Mouse (Mus musculus): ENCODE data around the gene Epm2a. TPM values are rescaled to one million over a fixed set of nuclear protein-coding genes. Genes with fewer than 3 reads are reported as not detected.
"Not testable (repeated sequence)": the region's sequence is repeated elsewhere in the genome, so short reads cannot be mapped to it uniquely, and the experiment has no call there.

Gene Epm2a
- total RNA-seq (2017), result 0.35 and 0.37 TPM in 2 replicates

GRCm38 (mm10) chr10:11343205-11344141 lies at the start of gene Epm2a:
TSS of gene Epm2a (plus strand) at chr10:11343404.
- peak; percentile 58 for ATAC-seq (ENCODE audit: extremely low read depth, insufficient number of reproducible peaks, low FRiP score, poor library complexity, severe bottlenecking)

GRCm38 (mm10) chr10:11298418-11298817 lies 44.8 kb upstream of the Epm2a start:
- ATAC-seq (ENCODE audit: extremely low read depth, insufficient number of reproducible peaks, low FRiP score, poor library complexity, severe bottlenecking), result no peak

- ATAC-seq (ENCODE audit: extremely low read depth, insufficient number of reproducible peaks, low FRiP score, poor library complexity, severe bottlenecking), result no peak
Observed at GRCm38 (mm10) chr10:11305365-11306053, 37.7 kb upstream of the Epm2a start.

GRCm38 (mm10) chr10:11306054-11306367 lies 37.2 kb upstream of the Epm2a start:
- no peak for ATAC-seq (ENCODE audit: extremely low read depth, insufficient number of reproducible peaks, low FRiP score, poor library complexity, severe bottlenecking)

- ATAC-seq (ENCODE audit: extremely low read depth, insufficient number of reproducible peaks, low FRiP score, poor library complexity, severe bottlenecking), result no peak
Observed at GRCm38 (mm10) chr10:11309866-11310265, 33.3 kb upstream of the Epm2a start.

- no peak for ATAC-seq (ENCODE audit: extremely low read depth, insufficient number of reproducible peaks, low FRiP score, poor library complexity, severe bottlenecking)
Observed at GRCm38 (mm10) chr10:11310481-11310880, 32.7 kb upstream of the Epm2a start.

- ATAC-seq (ENCODE audit: extremely low read depth, insufficient number of reproducible peaks, low FRiP score, poor library complexity, severe bottlenecking), result not testable (repeated sequence)
Observed at GRCm38 (mm10) chr10:11317856-11318454, 25.2 kb upstream of the Epm2a start.

GRCm38 (mm10) chr10:11319446-11319970 lies 23.7 kb upstream of the Epm2a start:
- ATAC-seq (ENCODE audit: extremely low read depth, insufficient number of reproducible peaks, low FRiP score, poor library complexity, severe bottlenecking), result no peak

GRCm38 (mm10) chr10:11322316-11322715 lies 20.9 kb upstream of the Epm2a start:
- ATAC-seq (ENCODE audit: extremely low read depth, insufficient number of reproducible peaks, low FRiP score, poor library complexity, severe bottlenecking), result no peak

GRCm38 (mm10) chr10:11323202-11323898 lies 19.9 kb upstream of the Epm2a start:
- ATAC-seq (ENCODE audit: extremely low read depth, insufficient number of reproducible peaks, low FRiP score, poor library complexity, severe bottlenecking), result no peak

- no peak for ATAC-seq (ENCODE audit: extremely low read depth, insufficient number of reproducible peaks, low FRiP score, poor library complexity, severe bottlenecking)
Observed at GRCm38 (mm10) chr10:11326526-11326925, 16.7 kb upstream of the Epm2a start.

GRCm38 (mm10) chr10:11344536-11345468 lies 1.6 kb downstream of the Epm2a start:
- ATAC-seq (ENCODE audit: extremely low read depth, insufficient number of reproducible peaks, low FRiP score, poor library complexity, severe bottlenecking), result no peak

GRCm38 (mm10) chr10:11350243-11350974 lies 7.2 kb downstream of the Epm2a start:
- not testable (repeated sequence) for ATAC-seq (ENCODE audit: extremely low read depth, insufficient number of reproducible peaks, low FRiP score, poor library complexity, severe bottlenecking)

GRCm38 (mm10) chr10:11354609-11355008 lies 11.4 kb downstream of the Epm2a start:
- peak; percentile 16; the same call in 1 of the 2 replicates for ATAC-seq (ENCODE audit: extremely low read depth, insufficient number of reproducible peaks, low FRiP score, poor library complexity, severe bottlenecking)

- no peak for ATAC-seq (ENCODE audit: extremely low read depth, insufficient number of reproducible peaks, low FRiP score, poor library complexity, severe bottlenecking)
Observed at GRCm38 (mm10) chr10:11361985-11362692, 18.9 kb downstream of the Epm2a start.

- no peak for ATAC-seq (ENCODE audit: extremely low read depth, insufficient number of reproducible peaks, low FRiP score, poor library complexity, severe bottlenecking)
Observed at GRCm38 (mm10) chr10:11362896-11363487, 19.8 kb downstream of the Epm2a start.
